Mouse (Mus musculus) stomach, embryonic 16.5 days (tissue): ENCODE measurements at regions not wholly inside any gene's neighbourhood (a gene's known extent, or its start where the extent isn't known, plus 50 kb on each side); places are given as distances from the start of the nearest gene placed in this dataset.

Source experiments
- ATAC-seq: fragments of 200-750 bp; cut with Nextera tagmentation; 2 replicates; pipeline ENCODE4 v1.8.0; 2017; ENCODE audit warnings: moderate number of reproducible peaks, moderate TSS enrichment; ENCODE audit not compliant: insufficient read depth, low FRiP score
- H3K27ac ChIP-seq: fragments of 300-500 bp; sonication (generic); 2 replicates; pipeline ENCODE4 v1.5.1; 2014; ENCODE audit warnings: low read length
- H3K27me3 ChIP-seq: fragments of 300-500 bp; sonication (generic); 2 replicates; pipeline ENCODE4 v1.6.1; 2014; ENCODE audit warnings: low read length, control low read depth, mixed read lengths; ENCODE audit not compliant: control insufficient read depth, insufficient read depth
- H3K36me3 ChIP-seq: fragments of 300-500 bp; sonication (generic); 2 replicates; pipeline ENCODE4 v1.6.1; 2014; ENCODE audit warnings: low read length; ENCODE audit not compliant: control insufficient read depth, insufficient read depth
- H3K4me1 ChIP-seq: fragments of 300-500 bp; sonication (generic); 2 replicates; pipeline ENCODE4 v1.6.1; 2014; ENCODE audit warnings: low read length, control low read depth, mixed read lengths; ENCODE audit not compliant: control insufficient read depth, insufficient read depth
- H3K4me2 ChIP-seq: fragments of 300-500 bp; sonication (generic); 2 replicates; pipeline ENCODE4 v1.6.1; 2014; ENCODE audit warnings: low read depth, low read length, mixed read lengths
- H3K4me3 ChIP-seq: fragments of 300-500 bp; sonication (generic); replicated peaks from 2 replicates; pipeline ENCODE4 v1.5.1; 2014; ENCODE audit warnings: mild to moderate bottlenecking, low read length
- H3K9ac ChIP-seq: fragments of 300-500 bp; sonication (generic); 2 replicates; pipeline ENCODE4 v1.6.1; 2014; ENCODE audit warnings: low read length
- H3K9me3 ChIP-seq: fragments of 300-500 bp; sonication (generic); replicated peaks from 2 replicates; pipeline ENCODE4 v1.6.1; 2016; ENCODE audit warnings: low read length, control low read depth; ENCODE audit not compliant: control insufficient read depth
- WGBS: fragments of 180-500 bp; shearing (Covaris S2); extraction: QIAGEN DNeasy Blood & Tissue Kit; methylation state at CpG from one replicate; pipeline ENCODE4 v1.1.7; 2014; 5-methylcytosine and 5-hydroxymethylcytosine counted together

GRCm38 (mm10) chr4:125241577-125242262, 114.1 kb upstream of the Zc3h12a start:
- WGBS: 21% methylated on average over 7 of the region's 7 CpGs
- Histone ChIP-seq H3K9me3 (no peaks in the 10 kb centered on the region), H3K36me3 (no peaks in the 10 kb centered on the region), H3K4me1 (no peaks in the 10 kb centered on the region), H3K27me3 (no peaks in the 10 kb centered on the region), H3K27ac (no peak overlapping the region), H3K4me2 (no peak overlapping the region), H3K4me3 (no peak overlapping the region), H3K9ac (no peak overlapping the region)
- ATAC-seq: no peak

- Histone ChIP-seq H3K27ac (no peak overlapping the region), H3K27me3 (peaks cover 5% of the 10 kb centered on the region), H3K9me3 (no peaks in the 10 kb centered on the region), H3K4me1 (no peaks in the 10 kb centered on the region), H3K4me2 (no peak overlapping the region), H3K9ac (no peak overlapping the region), H3K36me3 (no peaks in the 10 kb centered on the region), H3K4me3 (no peak overlapping the region)
- no peak for ATAC-seq
- 30% methylated on average over 12 of the region's 12 CpGs for WGBS
Observed at GRCm38 (mm10) chr4:125231711-125232260, 104.1 kb upstream of the Zc3h12a start.

GRCm38 (mm10) chr4:125227194-125227593, 99.6 kb upstream of the Zc3h12a start:
- Histone ChIP-seq H3K9ac (no peak overlapping the region), H3K4me1 (no peaks in the 10 kb centered on the region), H3K4me2 (no peak overlapping the region), H3K36me3 (no peaks in the 10 kb centered on the region), H3K4me3 (no peak overlapping the region), H3K27ac (no peak overlapping the region), H3K9me3 (no peaks in the 10 kb centered on the region), H3K27me3 (peaks cover 5% of the 10 kb centered on the region; the same call in 1 of the 2 replicates)
- no peak for ATAC-seq
- 91% methylated on average over 6 of the region's 6 CpGs for WGBS

GRCm38 (mm10) chr4:125222922-125223321, 95.3 kb upstream of the Zc3h12a start:
- Histone ChIP-seq H3K4me3 (no peak overlapping the region), H3K4me2 (no peak overlapping the region), H3K9ac (no peak overlapping the region), H3K27me3 (no peaks in the 10 kb centered on the region; the same call in 1 of the 2 replicates), H3K4me1 (no peaks in the 10 kb centered on the region), H3K9me3 (no peaks in the 10 kb centered on the region), H3K36me3 (no peaks in the 10 kb centered on the region), H3K27ac (no peak overlapping the region)
- WGBS: 64% methylated on average over 6 of the region's 6 CpGs
- no peak for ATAC-seq

- H3K9me3 ChIP-seq: no peaks in the 10 kb centered on the region
- H3K9ac ChIP-seq: no peak overlapping the region
- H3K4me2 ChIP-seq: no peak overlapping the region
- 20% methylated on average over 7 of the region's 7 CpGs for WGBS
- no peaks in the 10 kb centered on the region for H3K4me1 ChIP-seq
- no peak overlapping the region for H3K27ac ChIP-seq
- no peaks in the 10 kb centered on the region; the same call in 1 of the 2 replicates for H3K27me3 ChIP-seq
- ATAC-seq: no peak
- no peaks in the 10 kb centered on the region for H3K36me3 ChIP-seq
- no peak overlapping the region for H3K4me3 ChIP-seq
Observed at GRCm38 (mm10) chr4:125220314-125220713, 92.7 kb upstream of the Zc3h12a start.

GRCm38 (mm10) chr4:125219209-125219608, 91.6 kb upstream of the Zc3h12a start:
- Histone ChIP-seq H3K4me3 (no peak overlapping the region), H3K4me1 (no peaks in the 10 kb centered on the region), H3K27ac (no peak overlapping the region), H3K9me3 (no peaks in the 10 kb centered on the region), H3K9ac (no peak overlapping the region), H3K36me3 (no peaks in the 10 kb centered on the region), H3K27me3 (no peaks in the 10 kb centered on the region; the same call in 1 of the 2 replicates), H3K4me2 (no peak overlapping the region)
- ATAC-seq: no peak
- 87% methylated on average over 5 of the region's 5 CpGs for WGBS

GRCm38 (mm10) chr4:125214306-125214705, 86.7 kb upstream of the Zc3h12a start:
- Histone ChIP-seq H3K36me3 (no peaks in the 10 kb centered on the region), H3K9ac (no peak overlapping the region), H3K27ac (no peak overlapping the region), H3K9me3 (no peaks in the 10 kb centered on the region), H3K4me3 (no peak overlapping the region), H3K4me1 (no peaks in the 10 kb centered on the region), H3K27me3 (no peaks in the 10 kb centered on the region), H3K4me2 (no peak overlapping the region)
- no peak for ATAC-seq
- 69% methylated on average over 10 of the region's 10 CpGs for WGBS

- Histone ChIP-seq H3K27me3 (no peaks in the 10 kb centered on the region), H3K4me3 (no peak overlapping the region), H3K36me3 (no peaks in the 10 kb centered on the region), H3K4me1 (no peaks in the 10 kb centered on the region), H3K27ac (no peak overlapping the region), H3K9ac (no peak overlapping the region), H3K4me2 (no peak overlapping the region), H3K9me3 (no peaks in the 10 kb centered on the region)
- ATAC-seq: no peak
- WGBS: 25% methylated on average over 7 of the region's 7 CpGs
Observed at GRCm38 (mm10) chr4:125212176-125212530, 84.5 kb upstream of the Zc3h12a start.

- no peak overlapping the region for H3K4me3 ChIP-seq
- no peaks in the 10 kb centered on the region for H3K27me3 ChIP-seq
- ATAC-seq: peak; percentile 21; the same call in 1 of the 2 replicates
- H3K9me3 ChIP-seq: no peaks in the 10 kb centered on the region
- H3K4me1 ChIP-seq: no peaks in the 10 kb centered on the region
- H3K9ac ChIP-seq: no peak overlapping the region
- H3K4me2 ChIP-seq: no peak overlapping the region
- no peak overlapping the region for H3K27ac ChIP-seq
- H3K36me3 ChIP-seq: no peaks in the 10 kb centered on the region
- WGBS: 23% methylated on average over 4 of the region's 4 CpGs
Observed at GRCm38 (mm10) chr4:125211459-125212175, 84.0 kb upstream of the Zc3h12a start.
